Mouse (Mus musculus): ENCODE results near the gene Nck2. TPM values are rescaled to one million over a fixed set of nuclear protein-coding genes. Genes with fewer than 3 reads are reported as not detected.
A peak's percentile ranks its signal among the peaks of the same experiment; 100 is the strongest.

The Nck2 gene
- 19.1 and 23.7 TPM in 2 replicates for polyA plus RNA-seq (2012; rRNA removed)

DNA sequence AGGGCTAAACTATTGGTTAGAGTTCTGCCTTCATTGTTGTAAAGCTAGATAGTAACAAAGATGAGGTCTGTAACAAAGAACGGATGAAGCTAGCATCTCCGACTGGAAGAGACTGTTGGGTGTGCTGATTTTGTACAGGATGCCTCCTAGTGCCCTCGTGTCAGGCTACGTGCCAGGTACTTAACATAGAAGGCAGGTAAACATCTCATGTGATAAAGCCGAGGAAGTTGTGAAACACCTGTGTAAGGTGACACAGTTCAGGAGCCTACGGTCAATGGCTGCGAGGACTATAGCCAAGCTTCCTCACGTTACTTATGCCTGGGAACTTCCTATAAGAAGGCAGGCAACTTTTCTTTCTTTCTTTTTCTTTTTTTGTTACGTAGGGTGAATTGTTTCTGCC is at the start of gene Nck2:
Gene Nck2, plus strand, starts transcription at position 49 of the 400 bp plus-strand sequence.
- H3K27me3 ChIP-seq (replicated peaks; ENCODE audit: control insufficient read depth, insufficient read depth, low read length): no peaks in the 10 kb centered on the region
- no peaks in the 10 kb centered on the region for H3K36me3 ChIP-seq (ENCODE audit: control insufficient read depth, insufficient read depth, low read length)
- no peak for TF ChIP-seq CTCF (conservative IDR thresholded peaks at IDR 0.05; ENCODE audit: insufficient read depth, insufficient read length, low read depth, low read length)
- no peak for TF ChIP-seq POLR2A (IDR thresholded peaks at IDR 0.05; ENCODE audit: low read depth, low read length)
- WGBS: 37% methylated on average over 9 of the region's 9 CpGs
- no peak for DNase-seq
- peaks cover 13% of the 10 kb centered on the region for H3K4me1 ChIP-seq (ENCODE audit: control insufficient read depth, insufficient read depth, low read length)
- H3K27ac ChIP-seq (ENCODE audit: insufficient read depth, low read depth, low read length): peak within 1 kb of the TSS; percentile 61
- H3K4me3 ChIP-seq (ENCODE audit: insufficient read depth, low read depth, low read length): peak within 1 kb of the TSS; percentile 57

DNA sequence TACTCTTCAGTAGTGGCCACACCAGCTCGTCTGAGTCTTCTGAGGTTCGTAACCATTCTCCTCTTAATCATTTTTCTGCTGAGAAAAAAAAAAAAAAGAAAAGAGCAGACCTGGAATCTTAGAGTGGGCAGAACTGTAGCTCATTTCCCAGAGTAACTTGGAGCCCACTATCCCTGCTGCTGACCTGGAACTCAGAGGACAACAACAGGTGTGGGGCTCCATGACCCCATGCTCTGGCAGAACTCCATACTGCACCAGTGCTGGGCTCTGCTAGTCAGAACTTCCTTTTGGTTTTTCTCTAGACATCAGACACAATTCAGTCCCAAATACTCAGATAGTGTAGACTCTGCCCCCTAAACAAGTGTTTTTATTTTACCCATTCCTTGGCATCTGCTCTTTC is 49.3 kb upstream of the Nck2 start:
- Histone ChIP-seq H3K36me3 (ENCODE audit: control insufficient read depth, insufficient read depth, low read length) (no peaks in the 10 kb centered on the region), H3K27me3 (replicated peaks; ENCODE audit: control insufficient read depth, insufficient read depth, low read length) (no peaks in the 10 kb centered on the region), H3K4me3 (ENCODE audit: insufficient read depth, low read depth, low read length) (no peak overlapping the region), H3K4me1 (ENCODE audit: control insufficient read depth, insufficient read depth, low read length) (no peaks in the 10 kb centered on the region), H3K27ac (ENCODE audit: insufficient read depth, low read depth, low read length) (no peak overlapping the region)
- no peak for DNase-seq
- WGBS: 72% methylated on average over 2 of the region's 2 CpGs
- no peak for TF ChIP-seq POLR2A (IDR thresholded peaks at IDR 0.05; ENCODE audit: low read depth, low read length)
- TF ChIP-seq CTCF (conservative IDR thresholded peaks at IDR 0.05; ENCODE audit: insufficient read depth, insufficient read length, low read depth, low read length): no peak

DNA sequence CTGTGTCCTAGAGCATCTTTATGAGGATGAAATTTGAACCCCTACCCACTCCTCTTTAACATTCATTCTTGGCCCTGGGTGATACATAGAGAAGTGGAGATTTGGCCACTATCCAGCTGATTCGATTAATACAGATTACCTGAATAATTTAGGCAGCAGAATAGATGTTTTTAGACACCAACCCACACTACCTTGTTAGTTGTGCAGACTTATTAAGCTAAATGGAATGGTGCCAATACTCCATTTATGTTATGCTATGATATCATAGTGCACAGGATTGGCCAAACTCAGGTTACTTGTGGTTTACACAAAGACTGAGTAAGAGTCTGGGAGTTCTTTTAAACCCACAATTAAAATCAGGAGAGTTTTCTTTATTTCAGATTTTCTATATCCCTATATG is 48.6 kb upstream of the Nck2 start:
- H3K27me3 ChIP-seq (replicated peaks; ENCODE audit: control insufficient read depth, insufficient read depth, low read length): no peaks in the 10 kb centered on the region
- WGBS: 75% methylated on average over 1 of the region's 1 CpGs
- H3K36me3 ChIP-seq (ENCODE audit: control insufficient read depth, insufficient read depth, low read length): no peaks in the 10 kb centered on the region
- TF ChIP-seq POLR2A (IDR thresholded peaks at IDR 0.05; ENCODE audit: low read depth, low read length) (no peak), CTCF (conservative IDR thresholded peaks at IDR 0.05; ENCODE audit: insufficient read depth, insufficient read length, low read depth, low read length) (no peak)
- no peak overlapping the region for H3K4me3 ChIP-seq (ENCODE audit: insufficient read depth, low read depth, low read length)
- no peak for DNase-seq
- H3K4me1 ChIP-seq (ENCODE audit: control insufficient read depth, insufficient read depth, low read length): no peaks in the 10 kb centered on the region
- H3K27ac ChIP-seq (ENCODE audit: insufficient read depth, low read depth, low read length): no peak overlapping the region

DNA sequence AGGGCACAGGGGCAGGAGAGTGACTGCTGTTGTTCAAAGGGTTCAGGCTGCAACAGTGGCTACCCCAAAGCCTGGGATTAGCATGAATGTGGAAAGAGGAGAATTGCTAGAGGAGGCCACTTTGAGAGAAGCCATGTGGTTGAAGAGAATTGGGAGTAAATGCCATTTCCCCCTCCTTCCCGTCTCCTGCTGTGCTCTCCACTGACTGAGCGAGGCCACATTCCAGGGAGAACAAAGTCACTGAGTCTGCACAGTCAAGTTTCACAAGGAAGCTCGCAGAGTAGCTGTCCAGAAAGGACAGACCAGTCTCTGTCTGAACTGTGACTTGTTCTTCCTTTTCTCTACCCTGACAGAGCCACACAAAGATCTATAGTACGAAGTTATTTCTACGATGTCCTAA is 47.9 kb upstream of the Nck2 start:
- WGBS: 63% methylated on average over 5 of the region's 5 CpGs
- Histone ChIP-seq H3K27ac (ENCODE audit: insufficient read depth, low read depth, low read length) (no peak overlapping the region), H3K4me3 (ENCODE audit: insufficient read depth, low read depth, low read length) (no peak overlapping the region), H3K36me3 (ENCODE audit: control insufficient read depth, insufficient read depth, low read length) (no peaks in the 10 kb centered on the region), H3K27me3 (replicated peaks; ENCODE audit: control insufficient read depth, insufficient read depth, low read length) (no peaks in the 10 kb centered on the region), H3K4me1 (ENCODE audit: control insufficient read depth, insufficient read depth, low read length) (no peaks in the 10 kb centered on the region)
- DNase-seq: no peak
- TF ChIP-seq CTCF (conservative IDR thresholded peaks at IDR 0.05; ENCODE audit: insufficient read depth, insufficient read length, low read depth, low read length) (no peak), POLR2A (IDR thresholded peaks at IDR 0.05; ENCODE audit: low read depth, low read length) (no peak)

DNA sequence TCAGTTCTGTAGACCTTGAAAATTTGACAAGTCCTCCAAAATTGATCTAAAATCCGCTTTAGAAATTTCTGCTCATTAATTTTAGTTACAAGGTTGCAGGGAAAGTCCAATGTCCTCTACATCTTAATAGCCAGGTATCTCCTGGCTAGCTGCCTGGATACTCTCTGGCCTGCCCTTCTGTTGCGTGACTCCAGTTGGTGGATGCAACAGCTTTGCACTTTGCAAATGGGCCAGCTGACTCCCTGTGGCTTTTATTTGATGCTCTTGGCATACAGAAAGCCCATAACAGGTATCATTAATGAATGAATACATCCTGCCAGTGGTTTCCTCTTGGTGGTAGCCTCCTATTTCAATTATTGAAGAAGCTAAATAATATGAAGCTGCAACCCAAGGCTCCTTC is 47.3 kb upstream of the Nck2 start:
- Histone ChIP-seq H3K4me3 (ENCODE audit: insufficient read depth, low read depth, low read length) (no peak overlapping the region), H3K27ac (ENCODE audit: insufficient read depth, low read depth, low read length) (no peak overlapping the region), H3K36me3 (ENCODE audit: control insufficient read depth, insufficient read depth, low read length) (no peaks in the 10 kb centered on the region), H3K27me3 (replicated peaks; ENCODE audit: control insufficient read depth, insufficient read depth, low read length) (no peaks in the 10 kb centered on the region), H3K4me1 (ENCODE audit: control insufficient read depth, insufficient read depth, low read length) (no peaks in the 10 kb centered on the region)
- DNase-seq: no peak
- 91% methylated on average over 2 of the region's 2 CpGs for WGBS
- TF ChIP-seq POLR2A (IDR thresholded peaks at IDR 0.05; ENCODE audit: low read depth, low read length) (no peak), CTCF (conservative IDR thresholded peaks at IDR 0.05; ENCODE audit: insufficient read depth, insufficient read length, low read depth, low read length) (no peak)

DNA sequence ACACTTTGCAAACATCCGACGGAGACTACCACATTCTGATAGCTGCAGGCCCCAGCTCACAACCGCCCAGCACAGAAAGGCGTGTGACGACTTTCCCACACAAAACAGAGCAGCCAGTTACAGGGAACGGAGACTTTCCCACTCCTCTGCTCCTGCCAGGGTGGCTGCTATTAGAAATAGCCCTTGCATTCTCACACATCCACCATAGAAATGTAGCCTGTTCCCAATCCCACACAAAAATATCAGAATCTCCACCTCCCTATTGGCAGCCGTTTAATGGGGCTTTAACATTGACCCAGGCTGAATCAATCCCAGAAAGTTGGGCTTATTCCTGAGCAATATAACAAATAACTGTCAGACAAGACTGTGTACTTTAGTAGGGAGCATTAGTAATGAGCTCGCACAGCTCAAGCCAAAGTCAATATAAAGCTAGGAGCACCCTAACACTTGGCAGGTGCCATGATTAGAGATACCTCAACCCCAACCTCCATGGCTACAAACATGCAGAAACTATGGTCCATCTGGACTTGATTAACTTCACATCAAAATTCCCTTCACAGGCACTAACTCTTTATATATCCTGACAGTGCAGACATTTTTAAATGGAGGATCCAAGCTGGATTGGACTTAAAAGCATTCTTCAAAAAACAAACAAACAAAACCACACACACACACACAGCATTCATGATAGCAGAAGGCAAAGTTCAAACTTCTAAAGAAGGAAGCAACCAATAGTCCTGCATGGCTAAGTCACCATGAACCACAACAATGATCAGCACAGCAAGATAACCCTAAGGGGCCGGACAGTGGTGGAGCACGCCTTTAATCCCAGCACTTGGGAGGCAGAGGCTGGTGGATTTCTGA is 45.4 kb upstream of the Nck2 start:
- no peak for TF ChIP-seq POLR2A (IDR thresholded peaks at IDR 0.05; ENCODE audit: low read depth, low read length)
- WGBS: 89% methylated on average over 10 of the region's 10 CpGs
- no peaks in the 10 kb centered on the region for H3K27me3 ChIP-seq (replicated peaks; ENCODE audit: control insufficient read depth, insufficient read depth, low read length)
- H3K27ac ChIP-seq (ENCODE audit: insufficient read depth, low read depth, low read length): no peak overlapping the region
- no peaks in the 10 kb centered on the region for H3K36me3 ChIP-seq (ENCODE audit: control insufficient read depth, insufficient read depth, low read length)
- no peak overlapping the region for H3K4me3 ChIP-seq (ENCODE audit: insufficient read depth, low read depth, low read length)
- H3K4me1 ChIP-seq (ENCODE audit: control insufficient read depth, insufficient read depth, low read length): no peaks in the 10 kb centered on the region
- no peak for DNase-seq

DNA sequence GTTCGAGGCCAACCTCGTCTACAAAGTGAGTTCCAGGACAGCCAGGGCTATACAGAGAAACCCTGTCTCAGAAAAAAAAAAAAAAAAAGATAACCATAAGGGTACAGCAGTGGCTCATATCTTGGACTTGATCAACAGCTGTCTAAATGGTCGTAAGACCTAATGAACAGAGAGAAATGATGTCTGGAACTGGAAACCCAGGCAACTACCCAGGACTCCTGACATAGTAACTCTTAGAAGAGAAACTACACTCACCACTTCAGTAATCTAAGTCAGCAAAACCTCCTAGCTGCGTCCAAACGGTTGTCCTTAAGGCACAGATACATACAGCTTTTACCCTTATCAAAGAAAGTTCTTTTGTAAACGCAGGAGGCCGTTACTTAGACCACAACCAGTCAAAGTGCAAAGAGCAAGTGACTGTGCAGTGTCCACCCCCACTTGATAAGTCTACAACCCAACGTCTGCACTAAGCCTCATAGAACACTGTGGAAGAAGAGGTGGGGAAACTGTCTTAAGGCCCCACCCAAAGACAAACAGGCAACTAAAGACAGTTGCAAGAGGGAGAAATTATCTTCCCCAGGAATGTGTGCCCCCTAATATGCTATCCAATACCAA is 44.7 kb upstream of the Nck2 start:
- DNase-seq: no peak
- TF ChIP-seq POLR2A (IDR thresholded peaks at IDR 0.05; ENCODE audit: low read depth, low read length): no peak
- no peak for TF ChIP-seq CTCF (conservative IDR thresholded peaks at IDR 0.05; ENCODE audit: insufficient read depth, insufficient read length, low read depth, low read length)
- no peaks in the 10 kb centered on the region for H3K36me3 ChIP-seq (ENCODE audit: control insufficient read depth, insufficient read depth, low read length)
- H3K27ac ChIP-seq (ENCODE audit: insufficient read depth, low read depth, low read length): no peak overlapping the region
- no peaks in the 10 kb centered on the region for H3K27me3 ChIP-seq (replicated peaks; ENCODE audit: control insufficient read depth, insufficient read depth, low read length)
- H3K4me3 ChIP-seq (ENCODE audit: insufficient read depth, low read depth, low read length): no peak overlapping the region
- 79% methylated on average over 8 of the region's 8 CpGs for WGBS
- H3K4me1 ChIP-seq (ENCODE audit: control insufficient read depth, insufficient read depth, low read length): no peaks in the 10 kb centered on the region

All from kidney, adult 2 months (tissue).